Mouse (Mus musculus) kidney, postnatal 25 days (tissue): ENCODE results near the gene Parva.

ENCODE experiments used
- DNase-seq, 2 experiments: peaks; one replicate each; pipeline ENCODE4 v3.0.0; 2021; ENCODE audit warnings: mixed read lengths in 2 of 2

Parva gene

GRCm38 (mm10) chr7:112525465-112525864, 98.2 kb downstream of the Parva start:
- DNase-seq = no peak

- DNase-seq = peak in 1 of 2 experiments; percentile 22
These were observed 98.9 kb downstream of the Parva start for GRCm38 (mm10) chr7:112526226-112526625.

- peak; percentile 54 to 67 for DNase-seq
These were observed 99.9 kb downstream of the Parva start for GRCm38 (mm10) chr7:112527230-112527629.

- peak in 1 of 2 experiments; percentile 27 for DNase-seq
These were observed 100.8 kb downstream of the Parva start for GRCm38 (mm10) chr7:112528059-112528458.

- DNase-seq = peak; percentile 66 to 73
These were observed 101.5 kb downstream of the Parva start for GRCm38 (mm10) chr7:112528582-112529360.

GRCm38 (mm10) chr7:112530924-112531323, 103.6 kb downstream of the Parva start:
- DNase-seq = peak in 1 of 2 experiments; percentile 46

GRCm38 (mm10) chr7:112534148-112534547, 106.8 kb downstream of the Parva start:
- DNase-seq = peak in 1 of 2 experiments; percentile 28

GRCm38 (mm10) chr7:112535408-112535921, 108.2 kb downstream of the Parva start:
- peak in 1 of 2 experiments; percentile 20 for DNase-seq

- DNase-seq = no peak
These were observed 121.8 kb downstream of the Parva start for GRCm38 (mm10) chr7:112549136-112549535.

- no peak for DNase-seq
These were observed 134.2 kb downstream of the Parva start for GRCm38 (mm10) chr7:112561504-112561903.

GRCm38 (mm10) chr7:112567004-112567403, 139.7 kb downstream of the Parva start:
- DNase-seq = no peak

- no peak for DNase-seq
These were observed 141.7 kb downstream of the Parva start for GRCm38 (mm10) chr7:112568961-112569360.

- no peak for DNase-seq
These were observed 154.3 kb downstream of the Parva start for GRCm38 (mm10) chr7:112581621-112582020.

GRCm38 (mm10) chr7:112582882-112583405, 155.6 kb downstream of the Parva start:
- peak; percentile 47 to 56 for DNase-seq

- DNase-seq = no peak
These were observed 160.1 kb downstream of the Parva start for GRCm38 (mm10) chr7:112587449-112587848.

- no peak for DNase-seq
These were observed 162.2 kb downstream of the Parva start for GRCm38 (mm10) chr7:112589530-112589929.

- DNase-seq = no peak
These were observed 166.3 kb downstream of the Parva start for GRCm38 (mm10) chr7:112593586-112593985.

- peak; percentile 35 to 54 for DNase-seq
These were observed 168.0 kb downstream of the Parva start for GRCm38 (mm10) chr7:112595226-112595850.

GRCm38 (mm10) chr7:112599650-112600049, 172.3 kb downstream of the Parva start:
- DNase-seq = no peak

- DNase-seq = peak; percentile 50 to 54
These were observed 172.9 kb downstream of the Parva start for GRCm38 (mm10) chr7:112600163-112600562.

- peak in 1 of 2 experiments; percentile 24 for DNase-seq
These were observed 175.7 kb downstream of the Parva start for GRCm38 (mm10) chr7:112602966-112603365.

GRCm38 (mm10) chr7:112603496-112604170, 176.3 kb downstream of the Parva start:
- DNase-seq = peak; percentile 35 to 60

GRCm38 (mm10) chr7:112604209-112604608, 176.9 kb downstream of the Parva start:
- peak in 1 of 2 experiments; percentile 23 for DNase-seq
